Mouse (Mus musculus) heart, embryonic 11.5 days (tissue): ENCODE measurements around the gene Dus2. TPM values are rescaled to one million over a fixed set of nuclear protein-coding genes. Genes with fewer than 3 reads are reported as not detected.
"Not testable (repeated sequence)": the region's sequence is repeated elsewhere in the genome, so short reads cannot be mapped to it uniquely, and the experiment has no call there.

Source experiments
- ATAC-seq: fragments of 200-750 bp; cut with Nextera tagmentation; replicated peaks from 2 replicates; pipeline ENCODE4 v1.8.0; 2017; ENCODE audit warnings: moderate library complexity; ENCODE audit not compliant: insufficient number of reproducible peaks, low FRiP score, low TSS enrichment
- H3K27ac ChIP-seq: fragments of 300-500 bp; sonication (generic); 2 replicates; pipeline ENCODE4 v1.5.1; 2014; ENCODE audit warnings: mild to moderate bottlenecking, low read depth, low read length
- H3K27me3 ChIP-seq: fragments of 300-500 bp; sonication (generic); 2 replicates; pipeline ENCODE4 v1.6.1; 2014; ENCODE audit warnings: mild to moderate bottlenecking, low read length, mixed read lengths; ENCODE audit not compliant: control insufficient read depth, insufficient read depth
- H3K36me3 ChIP-seq: fragments of 300-500 bp; sonication (generic); 2 replicates; pipeline ENCODE4 v1.6.1; 2014; ENCODE audit warnings: mild to moderate bottlenecking, low read length, moderate library complexity, mixed read lengths; ENCODE audit not compliant: control insufficient read depth, insufficient read depth
- H3K4me1 ChIP-seq: fragments of 300-500 bp; sonication (generic); 2 replicates; pipeline ENCODE4 v1.6.1; 2014; ENCODE audit warnings: low read length; ENCODE audit not compliant: control insufficient read depth, insufficient read depth
- H3K4me2 ChIP-seq: fragments of 300-500 bp; sonication (generic); 2 replicates; pipeline ENCODE4 v1.6.1; 2014; ENCODE audit warnings: mild to moderate bottlenecking, moderate library complexity
- H3K4me3 ChIP-seq: fragments of 300-500 bp; sonication (generic); 2 replicates; pipeline ENCODE4 v1.5.1; 2014; ENCODE audit warnings: low read depth, low read length
- H3K9ac ChIP-seq: fragments of 300-500 bp; sonication (generic); 2 replicates; pipeline ENCODE4 v1.6.1; 2014; ENCODE audit warnings: mild to moderate bottlenecking, low read depth, low read length, moderate library complexity
- H3K9me3 ChIP-seq: fragments of 300-500 bp; sonication (generic); replicated peaks from 2 replicates; pipeline ENCODE4 v1.6.1; 2016; ENCODE audit warnings: low read length; ENCODE audit not compliant: control insufficient read depth
- WGBS: fragments of 180-500 bp; shearing (Covaris S2); extraction: QIAGEN DNeasy Blood & Tissue Kit; methylation state at CpG from one replicate; pipeline ENCODE4 v1.1.7; 2014; ENCODE audit not compliant: insufficient replicate concordance; 5-methylcytosine and 5-hydroxymethylcytosine counted together
- polyA plus RNA-seq: library from polyadenylated mRNA; unstranded; fragments of >200 nt; fragmentation: Nextera tagmentation; extraction: Ambion mirVana; gene quantifications from 2 replicates; pipeline ENCODE4 v1.2.1, GENCODE M21; 2014

The Dus2 gene
- polyA plus RNA-seq, 1 experiment from 2014 or later: 18.8 TPM

- peaks cover 2% of the 10 kb centered on the region; the same call in 1 of the 2 replicates for H3K36me3 ChIP-seq
- peaks cover 11% of the 10 kb centered on the region for H3K4me1 ChIP-seq
- peak within 1 kb of the TSS; percentile 100 for H3K4me2 ChIP-seq
- H3K4me3 ChIP-seq: peak within 1 kb of the TSS; percentile 95
- ATAC-seq: no peak
- H3K9ac ChIP-seq: peak within 1 kb of the TSS; percentile 95
- H3K27ac ChIP-seq: peak within 1 kb of the TSS; percentile 57
- H3K9me3 ChIP-seq: no peaks in the 10 kb centered on the region
- WGBS: 3% methylated on average over 6 of the region's 6 CpGs
- no peaks in the 10 kb centered on the region for H3K27me3 ChIP-seq
These were observed 20.5 kb downstream of the Dus2 start, which contains the start of gene Ddx28 for GRCm38 (mm10) chr8:106011643-106011986. Gene Ddx28 (minus strand): TSS chr8:106011882.

- not testable (repeated sequence) for H3K27ac ChIP-seq, H3K9ac ChIP-seq, H3K9me3 ChIP-seq, H3K27me3 ChIP-seq, H3K36me3 ChIP-seq, ATAC-seq
- Histone ChIP-seq H3K4me1 (peaks cover 11% of the 10 kb centered on the region), H3K4me3 (peak overlapping the region; percentile 95), H3K4me2 (peak overlapping the region; percentile 100)
- 74% methylated on average over 8 of the region's 8 CpGs for WGBS
These were observed 21.1 kb downstream of the Dus2 start for GRCm38 (mm10) chr8:106012203-106012602.

- Histone ChIP-seq H3K27ac (no peak overlapping the region), H3K4me2 (no peak overlapping the region), H3K36me3 (peaks cover 2% of the 10 kb centered on the region; the same call in 1 of the 2 replicates), H3K4me1 (no peaks in the 10 kb centered on the region), H3K9ac (no peak overlapping the region), H3K9me3 (no peaks in the 10 kb centered on the region), H3K4me3 (no peak overlapping the region), H3K27me3 (no peaks in the 10 kb centered on the region)
- 69% methylated on average over 6 of the region's 6 CpGs for WGBS
- no peak for ATAC-seq
These were observed 25.1 kb downstream of the Dus2 start for GRCm38 (mm10) chr8:106016284-106016683.

- 85% methylated on average over 7 of the region's 7 CpGs for WGBS
- H3K4me1 ChIP-seq: no peaks in the 10 kb centered on the region
- no peaks in the 10 kb centered on the region for H3K9me3 ChIP-seq
- no peak overlapping the region for H3K27ac ChIP-seq
- no peak overlapping the region for H3K9ac ChIP-seq
- H3K36me3 ChIP-seq: peaks cover 2% of the 10 kb centered on the region; the same call in 1 of the 2 replicates
- H3K4me3 ChIP-seq: no peak overlapping the region
- no peaks in the 10 kb centered on the region for H3K27me3 ChIP-seq
- no peak for ATAC-seq
- H3K4me2 ChIP-seq: no peak overlapping the region
These were observed 26.0 kb downstream of the Dus2 start for GRCm38 (mm10) chr8:106017130-106017529.

GRCm38 (mm10) chr8:106018039-106018438 lies 26.9 kb downstream of the Dus2 start:
- no peak overlapping the region for H3K4me3 ChIP-seq
- H3K27ac ChIP-seq: no peak overlapping the region
- no peak for ATAC-seq
- H3K36me3 ChIP-seq: peaks cover 2% of the 10 kb centered on the region; the same call in 1 of the 2 replicates
- no peak overlapping the region for H3K9ac ChIP-seq
- no peaks in the 10 kb centered on the region for H3K4me1 ChIP-seq
- no peaks in the 10 kb centered on the region for H3K27me3 ChIP-seq
- H3K4me2 ChIP-seq: no peak overlapping the region
- no peaks in the 10 kb centered on the region for H3K9me3 ChIP-seq
- 69% methylated on average over 3 of the region's 3 CpGs for WGBS

- H3K9ac ChIP-seq: no peak overlapping the region
- ATAC-seq: no peak
- H3K9me3 ChIP-seq: no peaks in the 10 kb centered on the region
- H3K4me3 ChIP-seq: no peak overlapping the region
- H3K27ac ChIP-seq: no peak overlapping the region
- no peaks in the 10 kb centered on the region for H3K27me3 ChIP-seq
- H3K36me3 ChIP-seq: no peaks in the 10 kb centered on the region
- no peak overlapping the region for H3K4me2 ChIP-seq
- no peaks in the 10 kb centered on the region for H3K4me1 ChIP-seq
These were observed 31.3 kb downstream of the Dus2 start for GRCm38 (mm10) chr8:106022483-106022882.

- no peaks in the 10 kb centered on the region for H3K4me1 ChIP-seq
- H3K4me2 ChIP-seq: no peak overlapping the region
- no peak overlapping the region for H3K27ac ChIP-seq
- ATAC-seq: no peak
- no peak overlapping the region for H3K4me3 ChIP-seq
- H3K36me3 ChIP-seq: no peaks in the 10 kb centered on the region; the same call in 1 of the 2 replicates
- no peaks in the 10 kb centered on the region for H3K9me3 ChIP-seq
- WGBS: 83% methylated on average over 10 of the region's 10 CpGs
- H3K27me3 ChIP-seq: no peaks in the 10 kb centered on the region
- no peak overlapping the region for H3K9ac ChIP-seq
These were observed 47.6 kb downstream of the Dus2 start for GRCm38 (mm10) chr8:106038721-106039120.

GRCm38 (mm10) chr8:106039605-106040004 lies 48.5 kb downstream of the Dus2 start:
- Histone ChIP-seq H3K4me1 (no peaks in the 10 kb centered on the region), H3K36me3 (no peaks in the 10 kb centered on the region; the same call in 1 of the 2 replicates), H3K4me2 (no peak overlapping the region), H3K9ac (no peak overlapping the region), H3K4me3 (no peak overlapping the region), H3K27ac (no peak overlapping the region), H3K27me3 (no peaks in the 10 kb centered on the region), H3K9me3 (no peaks in the 10 kb centered on the region)
- 71% methylated on average over 4 of the region's 4 CpGs for WGBS
- no peak for ATAC-seq

- no peak for ATAC-seq
- 51% methylated on average over 4 of the region's 4 CpGs for WGBS
These were observed 49.1 kb downstream of the Dus2 start for GRCm38 (mm10) chr8:106040218-106040617.

More at GRCm38 (mm10) chr8:106040218-106040617, 49.1 kb downstream of the Dus2 start:
- Histone ChIP-seq H3K27ac (no peak overlapping the region), H3K4me1 (no peaks in the 10 kb centered on the region), H3K27me3 (no peaks in the 10 kb centered on the region), H3K9me3 (no peaks in the 10 kb centered on the region), H3K9ac (no peak overlapping the region), H3K36me3 (no peaks in the 10 kb centered on the region; the same call in 1 of the 2 replicates), H3K4me2 (no peak overlapping the region), H3K4me3 (no peak overlapping the region)
